Mouse (Mus musculus): Measurements from ENCODE around the gene Myl4. TPM values are rescaled to one million over a fixed set of nuclear protein-coding genes. Genes with fewer than 3 reads are reported as not detected.

The Myl4 gene
- polyA plus RNA-seq, 1 experiment from 2014 or later: 19.5 TPM

- no peaks in the 10 kb centered on the region for H3K27me3 ChIP-seq (replicated peaks)
- no peak overlapping the region for H3K4me2 ChIP-seq
- H3K4me3 ChIP-seq (replicated peaks): no peak overlapping the region
- no peaks in the 10 kb centered on the region for H3K36me3 ChIP-seq
- no peak for ATAC-seq (ENCODE audit: low FRiP score)
- no peaks in the 10 kb centered on the region for H3K4me1 ChIP-seq
- 85% methylated on average over 2 of the region's 2 CpGs for whole genome bisulfite sequencing
- no peaks in the 10 kb centered on the region for H3K9me3 ChIP-seq (replicated peaks)
- H3K9ac ChIP-seq (replicated peaks): no peak overlapping the region
- no peak overlapping the region for H3K27ac ChIP-seq (replicated peaks)
These were observed 88.4 kb downstream of the Myl4 start for GRCm38 (mm10) chr11:104638906-104639305.

GRCm38 (mm10) chr11:104639634-104640033 lies 89.2 kb downstream of the Myl4 start:
- WGBS: 89% methylated on average over 9 of the region's 9 CpGs
- Histone ChIP-seq H3K36me3 (no peaks in the 10 kb centered on the region), H3K4me2 (no peak overlapping the region), H3K4me3 (replicated peaks) (no peak overlapping the region), H3K9ac (replicated peaks) (no peak overlapping the region), H3K4me1 (no peaks in the 10 kb centered on the region), H3K27ac (replicated peaks) (no peak overlapping the region), H3K27me3 (replicated peaks) (no peaks in the 10 kb centered on the region), H3K9me3 (replicated peaks) (no peaks in the 10 kb centered on the region)
- no peak for ATAC-seq (ENCODE audit: low FRiP score)

GRCm38 (mm10) chr11:104640894-104641293 lies 90.4 kb downstream of the Myl4 start:
- 74% methylated on average over 10 of the region's 10 CpGs for WGBS
- Histone ChIP-seq H3K9me3 (replicated peaks) (no peaks in the 10 kb centered on the region), H3K9ac (replicated peaks) (no peak overlapping the region), H3K36me3 (no peaks in the 10 kb centered on the region), H3K4me1 (no peaks in the 10 kb centered on the region), H3K4me2 (no peak overlapping the region), H3K4me3 (replicated peaks) (no peak overlapping the region), H3K27ac (replicated peaks) (no peak overlapping the region), H3K27me3 (replicated peaks) (no peaks in the 10 kb centered on the region)
- no peak for ATAC-seq (ENCODE audit: low FRiP score)

GRCm38 (mm10) chr11:104643236-104643635 lies 92.8 kb downstream of the Myl4 start:
- WGBS: 78% methylated on average over 4 of the region's 4 CpGs
- Histone ChIP-seq H3K27ac (replicated peaks) (no peak overlapping the region), H3K4me2 (no peak overlapping the region), H3K4me1 (no peaks in the 10 kb centered on the region), H3K27me3 (replicated peaks) (no peaks in the 10 kb centered on the region), H3K4me3 (replicated peaks) (no peak overlapping the region), H3K9ac (replicated peaks) (no peak overlapping the region), H3K36me3 (no peaks in the 10 kb centered on the region), H3K9me3 (replicated peaks) (no peaks in the 10 kb centered on the region)
- ATAC-seq (ENCODE audit: low FRiP score): no peak

Other genes starting within 250 kb of the Myl4 start
- gene Kansl1, start 81.8 kb upstream of the Myl4 start, polyA plus RNA-seq (2015; fragmentation: Nextera tagmentation; extraction: Ambion mirVana): 23.1 and 23.3 TPM in 2 replicates
- 34.8 and 39.1 TPM in 2 replicates for gene Cdc27, start within 50 bp of the Myl4 start, polyA plus RNA-seq (2015; fragmentation: Nextera tagmentation; extraction: Ambion mirVana)
- 1.9 and 2.4 TPM in 2 replicates for gene Itgb3, start 57.3 kb downstream of the Myl4 start, polyA plus RNA-seq (2015; fragmentation: Nextera tagmentation; extraction: Ambion mirVana)
- 0.23 and 0.31 TPM in 2 replicates for gene Gm11639, start 135.0 kb downstream of the Myl4 start, polyA plus RNA-seq (2015; fragmentation: Nextera tagmentation; extraction: Ambion mirVana)

All from neural tube, embryonic 15.5 days (tissue).